Mouse (Mus musculus) CD8-positive naive resting alpha-beta T cell, adult 2 months (primary cell): Measurements from ENCODE around the gene Tfap2d.

Source experiments
- DNase-seq, 2 experiments: peaks; one replicate each; pipeline ENCODE4 v3.0.0; 2022; ENCODE audit warnings: low read depth in 2 of 2, low spot score in 2 of 2

The Tfap2d gene

GRCm38 (mm10) chr1:19102631-19103030 is at the start of gene Tfap2d:
Tfap2d (plus strand) TSS chr1:19103022.
- no peak for DNase-seq

GRCm38 (mm10) chr1:19056300-19056699 is 46.5 kb upstream of the Tfap2d start:
- no peak for DNase-seq

GRCm38 (mm10) chr1:19056861-19057260 is 46.0 kb upstream of the Tfap2d start:
- no peak for DNase-seq

- DNase-seq, result no peak
Measured at GRCm38 (mm10) chr1:19088078-19088477, 14.7 kb upstream of the Tfap2d start.

GRCm38 (mm10) chr1:19096921-19097320 is 5.9 kb upstream of the Tfap2d start:
- DNase-seq, result no peak

GRCm38 (mm10) chr1:19103316-19103715 is 494 bp downstream of the Tfap2d start:
- no peak for DNase-seq

GRCm38 (mm10) chr1:19103776-19104142 is 937 bp downstream of the Tfap2d start:
- no peak for DNase-seq

GRCm38 (mm10) chr1:19104143-19104857 is 1.5 kb downstream of the Tfap2d start:
- no peak for DNase-seq

- no peak for DNase-seq
Measured at GRCm38 (mm10) chr1:19106401-19106800, 3.6 kb downstream of the Tfap2d start.

- DNase-seq, result no peak
Measured at GRCm38 (mm10) chr1:19106841-19107800, 4.3 kb downstream of the Tfap2d start.

GRCm38 (mm10) chr1:19107801-19108200 is 5.0 kb downstream of the Tfap2d start:
- DNase-seq, result no peak

GRCm38 (mm10) chr1:19109711-19110110 is 6.9 kb downstream of the Tfap2d start:
- no peak for DNase-seq

- DNase-seq, result no peak
Measured at GRCm38 (mm10) chr1:19110211-19110610, 7.4 kb downstream of the Tfap2d start.

- DNase-seq, result no peak
Measured at GRCm38 (mm10) chr1:19111020-19111419, 8.2 kb downstream of the Tfap2d start.

GRCm38 (mm10) chr1:19178742-19179397 is 76.0 kb downstream of the Tfap2d start:
- DNase-seq, result no peak

GRCm38 (mm10) chr1:19205649-19206048 is 102.8 kb downstream of the Tfap2d start:
- DNase-seq, result no peak

- no peak for DNase-seq
Measured at GRCm38 (mm10) chr1:19206194-19206593, 103.4 kb downstream of the Tfap2d start.

GRCm38 (mm10) chr1:19207611-19208010 is 104.8 kb downstream of the Tfap2d start:
- DNase-seq, result no peak

- no peak for DNase-seq
Measured at GRCm38 (mm10) chr1:19208641-19209358, 106.0 kb downstream of the Tfap2d start, which contains the start of gene Tfap2b. Tfap2b (plus strand) TSS chr1:19208914.

GRCm38 (mm10) chr1:19209359-19209745 is 106.5 kb downstream of the Tfap2d start:
- no peak for DNase-seq

- DNase-seq, result no peak
Measured at GRCm38 (mm10) chr1:19209776-19210175, 107.0 kb downstream of the Tfap2d start.
